8 mouse cellular contexts compared by ENCODE assay signal in genomic region chr6:108306240-108306639, GRCm38 (mm10).
A peak's percentile ranks its signal among the peaks of the same experiment; 100 is the strongest.
DNase-seq lines count a peak whose midpoint lies in the region; ATAC-seq lines count a peak whose summit lies in the region.

No protein-coding gene starts in this region.

- H3K9me3 ChIP-seq in heart, embryonic 11.5 days (replicated peaks; ENCODE audit: control insufficient read depth, low read length) = no peaks in the 10 kb centered on the region

- H3K4me1 ChIP-seq in brown adipose tissue, adult 24 weeks (ENCODE audit: control insufficient read depth, insufficient read depth, insufficient read length, low read length) = peaks cover 16% of the 10 kb centered on the region
- H3K4me1 ChIP-seq in heart, embryonic 11.5 days (ENCODE audit: control insufficient read depth, insufficient read depth, low read length) = peaks cover 40% of the 10 kb centered on the region

- 25% methylated on average over 11 of the region's 11 CpGs for WGBS in heart, embryonic 11.5 days (ENCODE audit: insufficient replicate concordance)
- WGBS in macrophage (ENCODE audit: missing documents) = 51% methylated on average over 10 of the region's 11 CpGs

- H3K79me2 ChIP-seq in macrophage (ENCODE audit: inconsistent target) = no peaks in the 10 kb centered on the region; the same call in 1 of the 2 replicates

- peak overlapping the region; percentile 97 for H3K27ac ChIP-seq in brown adipose tissue, adult 24 weeks (replicated peaks; ENCODE audit: low read depth, low read length)
- H3K27ac ChIP-seq in heart, embryonic 11.5 days (ENCODE audit: low read depth, low read length) = peak overlapping the region; percentile 74
- peak overlapping the region; percentile 61 for H3K27ac ChIP-seq in macrophage

- DNase-seq in adrenal gland, adult 18-20 months (ENCODE audit: low spot score in 2 of 2) = peak; percentile 40 to 46
- DNase-seq in kidney, postnatal 36 days = peak; percentile 67 to 75
- no peak for DNase-seq in thymus, adult 18-20 months
- DNase-seq in thymus, postnatal 0 days (ENCODE audit: low spot score) = no peak
- no peak for DNase-seq in layer of hippocampus, adult 9-10 months (ENCODE audit: low spot score)

- H3K4me2 ChIP-seq in heart, embryonic 11.5 days = peak overlapping the region; percentile 58

- H3K27me3 ChIP-seq in heart, embryonic 11.5 days (ENCODE audit: control insufficient read depth, insufficient read depth, low read length) = no peaks in the 10 kb centered on the region

- no peak; the same call in 1 of the 2 replicates for ATAC-seq in heart, embryonic 11.5 days (replicated peaks; ENCODE audit: insufficient number of reproducible peaks, low FRiP score, low TSS enrichment)

- no peaks in the 10 kb centered on the region for H3K36me3 ChIP-seq in heart, embryonic 11.5 days (ENCODE audit: control insufficient read depth, insufficient read depth, low read length)
- no peaks in the 10 kb centered on the region for H3K36me3 ChIP-seq in macrophage (ENCODE audit: inconsistent target)

- peak overlapping the region; percentile 44 for H3K4me3 ChIP-seq in brown adipose tissue, adult 24 weeks (ENCODE audit: insufficient read depth, low read depth, low read length)
- 0 out of 2 replicates have a peak overlapping the region, but pooled peaks have one; percentile 6 for H3K4me3 ChIP-seq in heart, embryonic 11.5 days (ENCODE audit: low read depth, low read length)
- H3K4me3 ChIP-seq in macrophage (ENCODE audit: inconsistent target) = peak overlapping the region; percentile 24; the same call in 1 of the 2 replicates

- peak overlapping the region; percentile 58 for H3K9ac ChIP-seq in heart, embryonic 11.5 days (ENCODE audit: low read depth, low read length)

Comparison
In these comparisons a context has a peak if more than half of its experiments do, and no peak if none do; other contexts are left out.
1. DNase-seq: peak in adrenal gland, adult 18-20 months (2 of 2) and kidney, postnatal 36 days (2 of 2); none in thymus, adult 18-20 months (0 of 2), thymus, postnatal 0 days (single experiment) and layer of hippocampus, adult 9-10 months (single experiment).
2. Peak in every context shown above with its lines, with median percentiles within 50 percentile points of each other: H3K27ac ChIP-seq and H3K4me3 ChIP-seq.